Mouse (Mus musculus) frontal cortex, adult 2 months (tissue): Measurements from ENCODE around the gene Cep85l. TPM values are rescaled to one million over a fixed set of nuclear protein-coding genes. Genes with fewer than 3 reads are reported as not detected.

Experiments used
- DNase-seq, 2 experiments: peaks; one replicate each; pipeline ENCODE4 v3.0.0; 2022; ENCODE audit warnings: low spot score in 1 of 2; ENCODE audit errors: extremely low spot score in 1 of 2
- polyA plus RNA-seq: library from polyadenylated mRNA; depleted of rRNA; stranded (reverse); fragments of >200 nt; gene quantifications from 2 replicates; pipeline ENCODE4 v1.2.3, GENCODE M21; 2012

Gene Cep85l
- polyA plus RNA-seq, 1 experiment, result 8.1 TPM

GRCm38 (mm10) chr10:53343865-53344264, 35.9 kb downstream of the Cep85l start:
- no peak for DNase-seq

- no peak for DNase-seq
These were observed 36.4 kb downstream of the Cep85l start for GRCm38 (mm10) chr10:53343384-53343783.

DNA sequence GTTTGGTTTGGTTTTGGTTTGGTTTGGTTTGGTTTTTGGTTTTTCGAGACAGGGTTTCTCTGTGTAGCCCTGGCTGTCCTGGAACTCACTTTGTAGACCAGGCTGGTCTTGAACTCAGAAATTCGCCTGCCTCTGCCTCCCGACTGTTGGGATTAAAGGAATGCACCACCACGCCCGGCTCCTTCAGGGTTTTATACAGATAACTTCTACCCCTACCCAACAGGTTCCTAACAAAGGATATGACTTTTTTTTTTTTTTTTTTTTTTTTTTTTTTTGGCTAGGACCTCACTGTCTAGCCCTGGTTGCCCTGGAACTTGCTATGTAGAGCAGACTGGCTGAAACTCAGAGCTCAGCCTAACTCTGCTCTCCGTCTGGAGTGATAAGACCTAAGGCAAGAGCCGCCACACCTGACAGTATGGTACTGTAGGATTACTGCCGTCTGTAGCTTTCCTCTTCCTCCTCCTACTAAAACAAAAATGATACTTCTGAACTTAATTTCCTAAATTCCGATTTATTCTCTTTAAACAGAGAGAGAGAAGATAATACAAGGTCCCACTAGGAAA, 37.5 kb downstream of the Cep85l start:
- DNase-seq, result no peak

GRCm38 (mm10) chr10:53341288-53341965, 38.3 kb downstream of the Cep85l start:
- DNase-seq, result peak; percentile 31 to 72

- no peak for DNase-seq
These were observed 40.7 kb downstream of the Cep85l start for GRCm38 (mm10) chr10:53339045-53339444.

GRCm38 (mm10) chr10:53337162-53337923, 42.4 kb downstream of the Cep85l start, which contains the start of gene Pln:
Pln (plus strand) TSS chr10:53337667.
- DNase-seq, result no peak

DNA sequence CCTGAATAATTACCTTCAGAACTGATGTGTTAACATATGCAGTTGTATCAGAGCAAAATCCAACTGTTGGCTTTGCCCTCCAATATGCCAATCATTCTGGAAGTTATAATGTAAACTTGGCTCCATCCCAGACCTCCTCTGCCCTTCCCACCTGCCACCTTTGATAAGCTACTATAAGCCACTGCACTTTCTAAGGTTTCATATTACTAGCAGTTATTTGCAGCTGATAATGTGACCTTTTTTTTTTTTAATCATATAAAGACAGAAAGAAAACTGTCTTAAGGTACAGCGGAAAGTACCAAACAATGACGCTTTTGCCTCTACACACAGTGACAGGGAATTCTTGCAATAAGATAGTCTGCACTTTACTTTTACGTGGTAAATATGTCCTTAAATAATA, 43.8 kb downstream of the Cep85l start:
- no peak for DNase-seq

DNA sequence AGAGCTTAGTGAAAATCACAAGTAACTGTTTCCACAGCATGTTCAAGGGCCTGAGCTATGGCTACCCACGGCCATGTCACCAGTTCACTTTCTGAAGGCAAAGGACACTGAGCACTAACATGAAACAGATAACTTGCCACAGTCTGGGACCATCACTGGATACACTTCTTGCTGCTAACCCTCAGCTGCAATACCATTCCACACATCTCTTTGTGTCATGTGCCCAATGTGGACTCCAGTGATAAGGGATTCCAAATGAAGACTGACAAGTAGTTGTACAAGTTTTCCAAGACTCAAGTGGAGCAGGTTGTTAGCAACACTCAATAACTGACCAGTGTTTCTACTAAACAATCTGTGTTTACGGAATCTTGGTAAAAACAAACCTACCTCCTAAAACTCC, 44.5 kb downstream of the Cep85l start:
- no peak for DNase-seq

DNA sequence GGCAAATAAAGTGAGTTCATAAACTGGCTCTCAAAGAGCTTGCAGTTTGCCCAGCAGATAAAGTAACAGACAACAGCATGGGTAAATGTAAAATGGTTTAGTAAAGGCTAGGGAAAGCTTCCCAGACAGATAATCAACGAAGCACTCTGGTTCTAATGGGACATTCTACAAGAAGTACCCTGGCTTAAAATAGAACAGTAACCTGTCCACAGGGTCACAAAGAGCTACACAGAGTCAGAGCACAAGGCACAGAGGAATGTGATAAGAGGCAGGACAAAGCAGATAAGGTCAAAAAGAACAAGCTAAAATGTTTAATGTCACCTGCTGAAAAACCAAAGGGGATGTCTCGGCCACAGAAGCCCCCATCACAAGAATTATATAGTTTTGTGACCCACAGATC, 47.0 kb downstream of the Cep85l start:
- DNase-seq, result no peak

DNA sequence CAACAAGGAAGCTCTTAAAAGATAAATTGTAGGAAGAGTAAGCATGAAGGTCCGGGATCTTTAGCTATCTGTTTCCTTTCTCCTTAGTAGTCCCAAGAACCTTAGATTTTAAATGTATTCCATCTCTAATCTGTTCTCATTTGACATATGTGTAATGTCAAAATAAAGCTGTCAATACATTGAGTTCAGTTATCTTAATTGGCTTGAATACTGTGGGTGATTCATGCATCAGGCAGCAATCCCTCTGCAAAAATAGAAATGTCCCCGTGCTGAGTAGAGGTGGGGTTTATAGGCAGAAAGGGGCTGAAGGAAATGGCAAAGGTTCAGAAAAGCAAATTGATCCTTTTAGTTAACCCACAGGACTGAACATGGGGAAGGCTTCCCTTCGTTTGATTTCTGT, 50.5 kb downstream of the Cep85l start:
- no peak for DNase-seq

DNA sequence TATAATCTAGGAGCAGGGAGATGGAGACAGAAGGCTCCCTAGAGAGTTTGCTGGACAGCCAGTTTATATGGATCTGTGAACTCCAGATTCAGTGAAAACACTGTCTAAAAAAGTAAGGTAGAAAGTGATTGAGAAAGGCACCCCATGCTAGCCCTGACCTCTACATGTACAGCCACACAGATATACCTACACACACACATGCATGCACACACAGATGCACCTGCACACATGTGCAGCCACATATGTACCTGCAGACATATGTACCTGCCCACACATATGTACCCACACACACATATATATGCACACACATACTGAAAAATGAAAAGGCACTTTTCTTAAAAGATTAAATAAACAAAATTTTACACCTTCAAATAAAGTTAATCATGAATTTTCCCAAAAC, 53.4 kb downstream of the Cep85l start:
- no peak for DNase-seq

- DNase-seq, result no peak
These were observed 55.1 kb downstream of the Cep85l start for GRCm38 (mm10) chr10:53324663-53325062.

GRCm38 (mm10) chr10:53323367-53323766, 56.4 kb downstream of the Cep85l start:
- DNase-seq, result no peak

DNA sequence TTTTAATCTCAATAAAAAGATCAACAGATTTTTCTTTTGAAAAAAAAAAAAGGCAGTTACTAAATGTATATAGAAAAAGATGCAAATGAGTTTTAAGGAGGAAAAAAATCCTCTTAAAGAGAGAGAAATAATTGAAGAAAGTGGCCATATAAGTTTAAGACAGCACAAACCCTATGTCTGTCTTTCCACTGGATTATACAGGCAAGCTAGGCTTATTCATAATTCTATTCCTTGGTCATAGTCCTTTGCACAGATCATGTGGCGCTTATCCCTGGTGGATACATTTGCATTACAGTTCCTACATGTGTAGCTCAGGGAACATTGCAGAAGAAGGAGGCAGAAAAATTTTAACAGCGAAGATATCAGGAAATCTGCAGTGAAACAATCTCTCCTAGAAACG, 73.1 kb downstream of the Cep85l start:
- DNase-seq, result no peak

- peak in 1 of 2 experiments; percentile 53 for DNase-seq
These were observed 73.9 kb downstream of the Cep85l start for GRCm38 (mm10) chr10:53305867-53306266.

DNA sequence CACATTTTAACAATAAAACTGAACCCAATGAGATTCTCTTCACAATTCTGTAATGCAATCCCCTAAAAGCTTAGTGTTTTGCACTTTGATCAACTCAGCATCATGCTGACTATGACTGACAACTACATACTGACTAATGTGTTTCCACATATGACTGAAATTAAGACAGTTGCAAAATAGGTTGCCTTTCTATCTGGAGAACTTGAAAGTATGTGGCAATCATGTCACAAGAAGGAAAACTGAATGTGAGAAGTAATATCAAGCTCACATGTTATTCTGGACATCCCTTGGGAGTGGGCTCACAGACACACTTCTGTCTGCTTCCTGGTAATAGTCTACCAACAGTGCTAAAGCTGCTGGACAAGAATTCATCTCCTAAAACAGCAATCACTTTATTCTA, 94.6 kb downstream of the Cep85l start:
- DNase-seq, result no peak

- DNase-seq, result no peak
These were observed 107.5 kb downstream of the Cep85l start for GRCm38 (mm10) chr10:53272228-53272627.

- no peak for DNase-seq
These were observed 117.7 kb downstream of the Cep85l start for GRCm38 (mm10) chr10:53262021-53262420.

DNA sequence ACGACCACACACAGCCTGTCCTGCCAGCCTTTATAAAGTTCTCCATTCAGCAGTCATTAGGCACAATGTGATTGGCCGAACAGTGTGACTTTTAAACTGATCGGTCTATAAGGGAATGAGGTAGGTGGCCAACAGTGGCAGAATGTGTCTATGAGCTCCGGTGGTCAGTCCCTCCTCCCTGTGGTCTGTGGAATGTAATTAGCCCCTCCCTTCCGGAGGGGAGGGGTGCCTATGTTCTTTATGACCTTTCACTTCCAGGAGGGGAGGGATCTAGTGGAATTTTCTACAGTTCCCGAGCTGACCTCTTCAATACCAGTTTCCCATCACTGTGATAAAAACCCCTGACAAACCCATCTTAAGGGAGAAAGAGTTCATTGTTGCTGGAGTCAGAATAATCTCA, 144.4 kb downstream of the Cep85l start:
- DNase-seq, result no peak

- DNase-seq, result no peak
These were observed 145.1 kb downstream of the Cep85l start for GRCm38 (mm10) chr10:53234683-53235082.

DNA sequence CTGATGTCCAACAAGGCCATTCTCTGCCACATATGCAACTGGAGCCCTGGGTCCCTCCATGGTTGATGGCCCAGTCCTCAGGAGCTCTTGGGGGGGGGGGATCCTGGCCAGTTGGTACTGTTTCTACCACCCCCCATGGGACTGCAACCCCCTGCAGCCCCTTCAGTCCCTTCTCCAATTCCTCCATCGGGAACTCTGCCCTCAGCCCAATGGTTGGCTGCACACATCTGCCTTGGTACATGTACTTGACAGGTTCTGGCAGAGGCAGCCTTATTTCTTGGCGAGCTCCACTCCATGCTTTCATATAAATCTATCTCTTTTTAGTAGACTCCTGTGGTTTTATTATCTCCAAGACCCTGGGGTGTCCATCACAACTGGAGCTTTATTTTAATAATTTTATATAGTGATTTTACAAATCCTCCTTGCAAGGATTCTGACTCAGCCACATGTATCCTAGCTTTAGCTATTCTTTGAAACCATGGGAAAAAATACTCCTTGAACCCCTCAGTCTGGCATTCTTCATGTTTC, 145.6 kb downstream of the Cep85l start:
- DNase-seq, result no peak

- no peak for DNase-seq
These were observed 148.9 kb downstream of the Cep85l start for GRCm38 (mm10) chr10:53230809-53231208.
